Mouse (Mus musculus): Measurements from ENCODE around the gene 1700067K01Rik.

Gene 1700067K01Rik

DNA sequence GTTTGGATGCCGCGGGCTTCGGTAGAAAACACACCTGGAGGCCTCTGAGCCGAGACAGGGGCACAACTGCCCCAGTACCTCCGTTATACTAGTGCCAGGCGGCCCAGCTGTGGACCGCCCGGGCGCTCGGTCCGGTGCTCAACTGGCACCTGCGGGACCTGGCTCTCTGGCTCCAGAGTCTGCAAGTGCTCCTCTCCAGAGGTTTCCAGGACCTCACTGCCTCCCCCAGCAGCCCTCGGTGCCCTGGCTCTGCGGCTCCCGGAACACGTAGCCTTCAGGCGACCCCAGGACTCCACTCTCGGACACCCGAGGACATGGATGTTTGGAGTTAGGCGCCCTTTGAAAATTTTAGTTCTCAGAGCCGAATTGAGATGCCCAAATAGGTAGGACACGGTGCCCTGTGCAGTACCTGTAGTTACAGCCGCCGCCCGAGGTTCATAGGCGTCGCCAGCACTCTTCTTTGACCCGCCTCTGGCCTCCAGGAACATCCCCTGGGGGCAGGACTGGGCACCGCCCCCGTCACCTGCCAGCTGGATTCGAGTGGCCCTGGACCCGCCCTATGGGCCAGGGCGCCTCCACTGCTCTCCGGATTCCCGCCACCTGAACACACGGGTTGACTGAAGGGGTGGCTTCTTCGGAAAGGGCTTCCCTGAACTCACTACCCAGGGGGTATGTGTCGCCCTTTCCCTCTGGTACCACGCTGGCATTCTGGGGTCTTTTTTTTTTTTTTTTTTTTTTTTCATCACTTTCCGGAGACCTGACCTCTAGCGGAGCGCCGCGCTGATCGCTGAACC lies 10.6 kb downstream of the 1700067K01Rik start, which contains the start of gene 2210011C24Rik:
2210011C24Rik (minus strand) TSS at position 467 of the 794 bp plus-strand sequence.
- DNase-seq = peak; percentile 86 to 87

DNA sequence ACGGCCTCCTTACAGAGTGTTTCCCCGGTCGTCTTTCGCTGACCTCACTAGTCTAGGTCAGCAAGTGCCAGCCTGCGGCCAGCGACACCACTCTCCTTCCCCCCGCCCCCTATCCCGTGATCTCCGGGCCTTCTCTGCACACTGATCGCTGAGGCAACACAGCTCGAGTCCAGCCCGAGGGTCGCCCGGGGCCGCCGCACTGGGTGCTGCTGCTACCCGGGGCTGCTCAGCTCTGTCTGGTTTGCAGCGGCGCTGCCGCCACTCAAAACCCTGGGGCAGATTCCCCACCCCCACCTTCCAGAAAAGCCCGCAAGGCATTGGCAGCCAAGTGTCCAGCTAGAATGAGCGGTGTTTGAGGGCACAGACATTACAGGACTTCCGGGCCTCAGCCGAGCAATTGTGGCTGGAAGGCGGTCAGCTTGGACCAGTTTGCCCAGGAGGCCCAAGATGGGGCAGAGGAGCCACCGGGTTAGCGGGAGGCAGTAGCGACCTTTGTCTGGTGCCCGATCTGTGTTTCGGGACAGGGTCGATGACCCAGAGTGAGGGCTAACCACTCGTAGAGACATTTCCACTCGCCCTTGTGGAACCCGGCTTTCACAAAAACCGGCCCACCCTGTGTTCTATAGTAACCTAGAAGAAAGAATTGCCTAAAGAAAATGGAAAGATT lies 11.3 kb downstream of the 1700067K01Rik start:
- DNase-seq = peak in 1 of 2 experiments; percentile 49

DNA sequence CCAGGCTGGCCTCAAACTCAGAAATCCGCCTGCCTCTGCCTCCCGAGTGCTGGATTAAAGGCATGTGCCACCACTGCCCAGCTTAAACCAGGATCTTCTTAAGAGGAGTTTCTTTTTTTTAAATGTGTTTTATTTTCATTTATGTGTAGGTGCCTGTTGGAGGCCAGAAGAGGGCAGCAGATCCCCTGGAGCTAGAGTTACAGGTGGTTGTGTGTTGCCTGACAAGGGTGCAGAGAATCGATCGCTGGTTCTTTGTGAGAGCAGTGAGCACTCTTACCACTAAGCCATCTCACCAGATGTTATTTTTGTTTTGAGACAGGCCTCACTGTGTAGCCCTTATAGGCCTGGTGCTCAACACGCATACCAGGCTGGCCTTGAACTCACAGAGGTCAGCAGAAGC lies 14.5 kb downstream of the 1700067K01Rik start:
- DNase-seq = no peak

- DNase-seq = no peak
Measured at GRCm38 (mm10) chr8:84019738-84020137, 18.4 kb downstream of the 1700067K01Rik start.

DNA sequence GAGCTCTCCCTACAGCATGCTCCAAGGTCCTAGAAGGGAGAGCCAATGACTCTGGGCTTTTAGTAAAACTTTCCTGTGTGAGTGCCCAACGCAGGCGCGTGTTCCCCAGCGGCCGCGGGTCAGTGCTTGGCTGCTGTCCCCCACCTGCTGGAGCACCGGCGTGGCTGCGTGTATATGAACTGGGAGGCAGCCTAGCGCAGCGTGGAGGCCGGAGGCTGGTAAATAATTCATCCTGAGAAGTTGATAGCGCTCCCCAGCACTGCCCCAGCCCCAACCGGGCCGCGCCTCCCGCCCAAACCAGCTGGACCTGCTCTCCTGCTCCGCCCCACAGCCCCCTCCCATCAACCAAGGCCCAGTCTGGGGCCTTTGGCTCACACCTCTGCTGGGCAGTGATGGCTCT lies 19.8 kb downstream of the 1700067K01Rik start, which contains the start of gene Palm3:
Palm3 (plus strand) TSS at position 376 of the 400 bp plus-strand sequence.
- DNase-seq = no peak

GRCm38 (mm10) chr8:84021569-84021968 lies 20.3 kb downstream of the 1700067K01Rik start:
- no peak for DNase-seq

GRCm38 (mm10) chr8:84023085-84023484 lies 21.8 kb downstream of the 1700067K01Rik start:
- peak; percentile 86 to 90 for DNase-seq

- no peak for DNase-seq
Measured at GRCm38 (mm10) chr8:84023631-84024030, 22.3 kb downstream of the 1700067K01Rik start.

- no peak for DNase-seq
Measured at GRCm38 (mm10) chr8:84024171-84024570, 22.9 kb downstream of the 1700067K01Rik start.

- DNase-seq = no peak
Measured at GRCm38 (mm10) chr8:84025863-84026262, 24.6 kb downstream of the 1700067K01Rik start.

DNA sequence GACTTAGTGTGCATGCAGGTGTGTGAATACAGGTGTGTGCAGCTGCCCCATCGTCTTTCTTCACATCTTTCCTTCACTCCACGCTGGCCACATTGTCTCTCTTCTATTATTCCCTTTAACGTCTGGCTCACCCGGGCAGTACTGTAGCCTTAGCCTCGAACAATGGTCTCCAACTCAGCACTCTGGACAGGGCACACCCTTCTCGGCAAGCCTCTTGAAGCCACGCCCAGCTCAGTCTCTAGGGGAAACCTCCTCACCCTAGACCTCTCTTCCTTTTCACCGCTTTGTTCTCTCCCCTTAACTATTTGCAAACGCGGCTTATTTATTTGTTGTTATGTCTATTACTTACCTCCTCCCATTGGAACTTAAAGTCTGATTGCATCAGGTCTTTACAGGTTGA lies 26.1 kb downstream of the 1700067K01Rik start:
- no peak for DNase-seq

GRCm38 (mm10) chr8:84029272-84029671 lies 28.0 kb downstream of the 1700067K01Rik start:
- no peak for DNase-seq

DNA sequence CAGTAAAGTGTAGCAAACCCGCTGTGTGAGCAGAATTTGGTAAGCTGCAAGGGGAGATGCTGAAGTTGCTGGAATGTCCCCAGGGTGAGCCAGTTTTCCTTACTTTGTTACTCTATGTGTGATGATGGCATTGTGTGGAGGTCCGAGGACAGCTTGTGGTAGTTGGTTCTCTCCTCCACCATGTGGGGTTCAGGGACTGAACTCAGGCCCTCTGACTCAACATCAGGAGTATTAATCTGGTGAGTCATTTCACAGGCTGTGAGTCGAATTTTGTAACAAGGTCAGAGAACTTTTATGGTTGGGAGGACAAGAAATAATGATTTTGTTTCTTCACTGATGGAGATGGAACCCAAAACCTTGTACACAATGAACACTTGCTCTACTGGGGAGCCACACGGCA lies 31.5 kb downstream of the 1700067K01Rik start:
- DNase-seq = no peak

- DNase-seq = no peak
Measured at GRCm38 (mm10) chr8:84038015-84038414, 36.7 kb downstream of the 1700067K01Rik start.

- DNase-seq = peak; percentile 60 to 71
Measured at GRCm38 (mm10) chr8:84039050-84039449, 37.7 kb downstream of the 1700067K01Rik start.

DNA sequence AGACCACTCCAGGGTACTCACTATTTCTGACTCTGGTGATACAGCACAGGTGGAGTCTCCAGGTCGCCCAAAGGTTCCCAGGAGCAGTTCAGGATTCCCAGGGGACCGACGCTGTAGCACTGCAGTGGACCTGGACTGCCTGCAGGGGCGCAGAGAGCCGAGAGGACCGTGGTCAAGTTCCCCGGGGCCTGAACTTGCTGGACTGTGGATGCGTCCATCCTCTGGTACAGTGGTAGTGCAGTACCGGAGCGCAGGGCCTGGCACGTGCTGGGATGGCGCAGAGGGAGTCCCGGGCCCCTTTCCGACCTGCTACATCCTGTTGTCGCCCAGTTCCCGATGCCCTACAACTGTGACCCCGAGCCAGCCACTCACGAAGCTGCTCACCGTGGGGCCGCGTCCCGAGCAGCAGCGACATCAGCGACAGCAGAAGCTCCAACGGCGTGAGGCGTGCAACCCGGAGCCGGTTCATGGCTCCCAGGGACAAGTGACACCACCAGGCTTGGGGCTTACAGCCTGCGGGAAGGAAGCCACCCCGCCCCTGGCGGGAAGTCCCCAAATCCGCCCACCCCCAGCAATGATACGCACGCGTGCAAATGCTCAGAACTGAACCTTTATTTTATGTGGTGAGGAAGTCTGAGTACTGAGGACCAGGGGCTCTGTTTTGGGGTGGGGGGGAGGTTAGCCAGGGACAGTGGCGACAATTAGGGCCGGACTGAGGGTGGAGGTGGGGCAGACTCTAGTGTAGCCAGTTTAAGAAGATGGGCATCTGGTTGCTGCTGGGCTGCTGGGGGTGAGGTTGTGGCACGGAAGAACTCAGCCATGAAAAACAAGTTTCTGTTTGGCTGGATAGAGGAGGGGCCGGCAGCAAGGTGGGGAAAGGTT lies 41.0 kb downstream of the 1700067K01Rik start, which contains the start of gene Il27ra:
Il27ra (minus strand) TSS at position 524 of the 882 bp plus-strand sequence.
- peak; percentile 61 to 69 for DNase-seq

GRCm38 (mm10) chr8:84042948-84043342 lies 41.6 kb downstream of the 1700067K01Rik start:
- DNase-seq = no peak

DNA sequence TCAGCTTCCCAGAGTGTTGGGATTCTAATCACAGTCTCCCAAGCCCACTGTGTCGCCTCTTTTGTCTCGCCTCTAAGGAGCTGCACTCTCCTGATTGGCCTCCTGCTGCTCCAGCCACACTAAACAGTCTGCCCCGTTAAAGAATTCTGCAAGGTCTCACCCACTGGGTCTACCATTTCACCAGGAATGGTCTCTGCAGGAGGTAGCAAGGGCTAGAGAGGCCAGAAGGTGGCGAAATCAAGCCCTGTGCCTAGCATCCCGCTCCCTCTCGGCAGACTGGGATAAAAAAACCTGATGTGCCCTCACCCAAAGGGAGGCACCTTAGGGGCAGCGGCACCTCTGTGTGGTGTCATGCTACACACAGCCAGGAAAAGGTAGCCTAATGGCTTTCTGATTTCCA lies 42.8 kb downstream of the 1700067K01Rik start:
- no peak for DNase-seq

GRCm38 (mm10) chr8:84044900-84045299 lies 43.6 kb downstream of the 1700067K01Rik start, which contains the start of gene Rln3:
Gene Rln3 (minus strand): TSS chr8:84045000.
- DNase-seq = no peak

- no peak for DNase-seq
Measured at GRCm38 (mm10) chr8:84046505-84046904, 45.2 kb downstream of the 1700067K01Rik start.

GRCm38 (mm10) chr8:84048171-84048570 lies 46.9 kb downstream of the 1700067K01Rik start:
- no peak for DNase-seq

DNA sequence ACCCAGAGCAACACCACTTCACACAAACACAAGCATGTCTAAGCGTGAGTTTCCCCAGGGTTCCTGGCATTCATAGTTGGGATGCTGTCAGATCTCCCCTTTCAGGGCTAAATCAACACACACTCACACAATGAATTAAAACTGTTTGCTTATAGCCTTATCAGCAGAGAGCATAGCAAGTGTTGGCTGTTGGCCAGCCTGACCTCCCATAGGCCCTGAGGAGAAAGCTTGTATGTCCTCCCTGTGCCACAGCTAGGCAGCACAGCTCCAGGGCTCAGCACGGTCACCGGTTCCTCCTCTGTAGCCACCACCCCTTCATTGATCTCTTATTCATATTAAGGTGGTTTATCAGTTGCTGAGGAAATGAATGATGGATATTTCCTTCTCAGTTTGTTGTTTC lies 51.4 kb downstream of the 1700067K01Rik start:
- no peak for DNase-seq

- no peak for DNase-seq
Measured at GRCm38 (mm10) chr8:84053229-84053628, 51.9 kb downstream of the 1700067K01Rik start.

All from lung, adult 18-20 months (tissue).